Mouse (Mus musculus): Measurements from ENCODE around the gene Ifih1.

Gene Ifih1

DNA sequence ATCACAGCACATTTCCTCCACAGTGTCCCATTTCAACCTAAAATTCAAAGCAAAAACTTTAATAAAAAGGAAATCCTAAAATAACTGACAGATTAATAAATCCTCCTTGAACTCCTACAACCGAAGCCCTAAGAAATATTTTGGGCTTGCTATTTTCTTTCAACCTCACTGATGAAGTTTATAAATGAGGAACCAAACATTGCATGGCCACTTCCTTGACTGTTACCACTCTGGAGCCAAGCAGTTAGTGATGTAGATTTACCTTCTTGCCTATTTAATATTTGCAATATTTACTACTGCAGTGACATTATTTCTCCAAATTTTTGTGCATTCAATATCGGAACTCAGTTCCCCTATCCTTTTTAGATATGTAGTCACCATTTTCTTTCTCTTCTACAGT is 6.2 kb downstream of the Ifih1 start:
- no peak for DNase-seq (ENCODE audit: low spot score in 2 of 2)

DNA sequence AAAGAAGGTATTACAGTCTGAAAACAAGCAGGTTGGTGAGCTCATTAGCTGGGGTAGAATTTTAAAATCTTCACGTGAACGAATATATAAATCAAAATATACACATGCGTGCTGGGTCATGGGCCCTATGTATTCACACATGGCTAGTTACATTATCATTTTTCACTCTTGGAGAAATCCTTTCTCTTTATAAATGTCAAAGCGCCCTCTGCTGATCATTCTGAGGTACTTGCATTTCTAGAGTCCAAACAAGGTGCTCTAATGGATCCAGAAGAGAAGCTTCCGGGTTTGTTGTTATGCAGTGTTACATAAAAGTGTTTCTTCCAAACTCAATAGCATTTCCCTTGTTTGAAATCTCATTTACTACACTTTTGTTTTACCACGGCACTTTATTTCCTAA is 15.6 kb downstream of the Ifih1 start:
- no peak for DNase-seq (ENCODE audit: low spot score in 2 of 2)

DNA sequence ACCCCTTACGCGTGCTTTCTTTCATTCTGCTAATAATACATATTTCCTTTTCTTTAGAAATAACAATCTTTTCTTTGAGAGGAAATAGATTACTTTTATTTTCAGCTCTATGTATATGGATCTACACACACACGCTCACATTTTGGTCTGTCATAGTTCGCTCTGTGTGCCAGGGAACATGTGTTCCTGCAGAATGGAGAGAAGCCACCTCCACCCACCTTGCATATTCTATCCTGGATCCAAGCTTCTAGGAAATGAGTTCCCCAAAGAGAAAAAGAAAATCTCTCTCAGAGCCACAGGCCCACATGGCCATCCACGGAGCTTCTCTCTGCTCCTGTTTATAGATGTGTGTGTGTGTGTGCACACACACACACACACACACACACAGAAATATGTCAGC is 17.7 kb downstream of the Ifih1 start:
- no peak for DNase-seq (ENCODE audit: low spot score in 2 of 2)

DNA sequence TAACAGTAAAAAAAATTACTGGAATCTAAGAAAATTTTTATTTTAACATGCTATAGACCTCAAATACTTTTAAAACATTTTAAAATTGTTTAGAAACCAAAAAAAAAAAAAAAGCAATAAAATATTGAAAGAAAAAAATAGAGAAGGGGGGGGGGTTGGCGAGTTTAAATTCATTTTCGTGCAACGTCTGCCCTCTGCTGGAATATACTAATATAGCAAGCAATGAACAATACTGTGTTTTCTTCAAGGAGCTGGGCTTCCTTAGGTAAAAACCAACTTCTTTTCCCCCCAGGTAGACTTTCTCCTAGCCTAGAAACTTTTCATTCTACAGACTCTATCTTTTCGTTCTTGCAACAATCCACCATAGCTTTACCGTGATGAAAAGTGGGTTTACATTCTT is 18.3 kb downstream of the Ifih1 start:
- DNase-seq (ENCODE audit: low spot score in 2 of 2): no peak

DNA sequence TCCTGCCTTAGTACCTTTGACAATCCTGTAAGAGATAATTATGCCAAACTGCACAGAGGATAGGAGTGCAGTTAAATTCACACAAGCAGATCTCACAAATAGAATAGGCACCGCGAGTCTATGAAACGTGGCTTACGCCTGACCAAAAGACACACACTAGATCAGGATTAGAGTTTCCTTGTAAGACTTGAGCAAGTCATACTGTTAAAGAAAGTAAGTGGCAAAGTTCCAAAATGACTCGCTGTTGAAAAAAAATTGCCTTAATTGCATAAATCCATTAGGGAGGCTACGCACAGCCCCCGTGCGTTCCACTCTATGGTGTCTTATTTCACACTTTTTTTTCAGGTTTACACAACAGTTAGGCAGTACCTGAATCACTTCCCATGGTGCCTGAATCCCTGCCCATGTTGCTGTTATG is 23.0 kb downstream of the Ifih1 start:
- no peak for DNase-seq (ENCODE audit: low spot score in 2 of 2)

DNA sequence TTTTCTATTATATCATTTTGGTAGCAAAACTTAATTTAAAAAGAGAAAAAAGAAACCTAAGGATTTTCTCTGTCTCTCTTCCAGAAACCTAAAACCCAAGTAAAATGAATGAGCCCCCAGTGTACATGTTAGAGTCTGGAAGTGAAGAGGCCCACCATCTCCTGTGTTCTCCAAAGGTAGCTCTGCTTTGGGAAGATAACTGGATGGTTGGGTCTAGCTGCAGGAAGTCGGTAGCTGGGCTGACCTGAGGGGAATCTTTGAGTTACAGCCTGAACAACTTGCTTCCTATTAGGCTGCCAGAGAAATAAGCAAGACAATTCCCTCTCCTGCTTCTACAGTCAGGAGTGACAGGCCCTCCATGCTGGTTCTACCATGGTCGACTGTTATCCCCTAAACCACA is 26.4 kb downstream of the Ifih1 start:
- DNase-seq (ENCODE audit: low spot score in 2 of 2): no peak

DNA sequence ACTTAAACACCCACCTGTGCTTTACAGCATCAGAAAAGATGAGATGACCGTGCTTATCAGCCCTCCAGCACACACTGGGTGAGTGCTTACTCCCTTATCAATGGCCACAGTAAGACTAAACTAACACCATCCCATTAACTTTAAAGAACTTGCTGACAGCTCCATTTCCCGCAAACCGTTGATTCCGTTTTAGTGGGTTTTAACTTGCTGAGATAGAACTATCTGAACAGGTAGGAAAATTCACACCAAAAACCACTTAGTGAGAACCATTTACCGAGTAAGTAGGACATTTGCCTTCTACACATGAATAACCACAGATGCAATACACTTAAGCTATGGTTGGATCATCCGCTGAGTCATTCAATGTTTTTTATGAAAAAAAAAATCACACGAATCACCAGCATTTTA is 27.1 kb downstream of the Ifih1 start:
- DNase-seq (ENCODE audit: low spot score in 2 of 2): no peak

DNA sequence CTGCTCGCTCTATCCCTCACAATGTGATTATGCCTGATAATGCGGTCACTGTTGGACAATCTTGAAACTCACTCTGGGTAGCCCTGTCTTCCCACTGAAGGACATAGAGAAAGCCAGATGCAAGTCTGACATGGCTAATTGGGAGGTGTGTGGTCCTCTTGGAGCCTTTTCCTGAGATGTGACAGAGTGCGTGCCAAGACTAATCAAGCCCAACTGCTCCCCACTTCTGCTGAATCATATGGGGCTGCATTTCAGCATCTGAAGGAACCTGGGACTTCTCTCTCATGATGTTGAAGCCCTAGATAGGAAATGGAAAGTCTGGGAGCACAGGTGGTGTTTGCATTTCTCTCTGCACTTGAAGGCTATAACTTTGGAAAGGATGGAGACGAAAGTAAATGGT is 32.9 kb downstream of the Ifih1 start:
- DNase-seq (ENCODE audit: low spot score in 2 of 2): no peak

DNA sequence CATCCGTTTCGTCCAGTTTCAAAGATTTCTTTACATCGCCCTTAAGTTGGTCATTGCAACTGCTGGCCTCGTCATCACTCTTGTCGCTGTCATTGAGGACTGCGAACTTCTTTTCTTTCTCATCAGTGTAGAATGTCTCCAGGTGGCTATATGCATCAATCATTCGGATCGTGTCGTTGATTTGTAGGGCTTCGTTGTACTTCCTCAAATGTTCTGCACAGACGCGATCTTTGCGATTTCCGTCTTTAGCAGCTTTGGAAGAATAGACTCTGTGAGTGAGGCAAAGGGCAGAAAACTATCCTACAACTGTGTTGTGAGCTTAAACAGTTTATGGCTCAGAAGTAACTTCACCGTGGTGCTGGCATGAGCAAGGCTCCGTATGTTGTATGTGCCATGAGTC is 39.9 kb downstream of the Ifih1 start:
- DNase-seq (ENCODE audit: low spot score in 2 of 2): no peak

DNA sequence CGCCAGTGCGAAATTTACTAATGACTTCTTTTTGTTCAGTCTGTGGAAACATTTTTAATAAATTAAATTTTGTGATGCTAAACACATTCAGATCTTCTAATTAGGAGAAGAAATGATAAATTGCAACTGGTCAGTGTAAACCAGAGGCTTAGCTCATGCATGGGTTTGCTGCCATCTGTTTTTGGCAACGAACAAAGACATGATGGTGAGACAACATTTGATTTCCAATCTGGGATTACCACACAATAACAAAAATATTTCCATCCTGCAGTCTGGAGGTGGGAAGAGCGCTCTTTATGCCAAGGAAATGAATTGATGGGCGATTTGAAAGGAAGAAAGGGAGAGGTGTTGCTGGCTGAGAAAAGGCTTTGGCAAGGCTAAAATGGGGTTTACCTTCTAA is 42.5 kb downstream of the Ifih1 start:
- no peak for DNase-seq (ENCODE audit: low spot score in 2 of 2)

DNA sequence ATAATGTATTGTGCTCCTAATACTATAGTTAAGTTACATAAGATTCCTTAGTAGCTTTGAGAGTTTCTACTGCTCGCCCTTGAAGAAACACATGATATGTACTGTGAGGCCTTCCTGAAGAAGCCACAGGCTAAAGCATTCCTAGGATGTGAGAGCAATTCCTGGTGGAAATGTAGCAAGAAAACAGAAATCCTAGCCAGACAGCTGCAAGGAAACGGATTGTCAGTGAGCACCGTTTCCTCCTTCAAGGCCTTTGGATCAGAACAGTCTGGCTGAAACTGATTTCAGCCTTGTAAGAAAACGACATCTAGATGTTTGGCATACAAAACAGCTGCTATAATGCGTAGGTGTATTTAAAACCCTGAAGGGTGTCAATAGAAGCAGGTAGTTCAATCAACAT is 49.5 kb downstream of the Ifih1 start:
- no peak for DNase-seq (ENCODE audit: low spot score in 2 of 2)

DNA sequence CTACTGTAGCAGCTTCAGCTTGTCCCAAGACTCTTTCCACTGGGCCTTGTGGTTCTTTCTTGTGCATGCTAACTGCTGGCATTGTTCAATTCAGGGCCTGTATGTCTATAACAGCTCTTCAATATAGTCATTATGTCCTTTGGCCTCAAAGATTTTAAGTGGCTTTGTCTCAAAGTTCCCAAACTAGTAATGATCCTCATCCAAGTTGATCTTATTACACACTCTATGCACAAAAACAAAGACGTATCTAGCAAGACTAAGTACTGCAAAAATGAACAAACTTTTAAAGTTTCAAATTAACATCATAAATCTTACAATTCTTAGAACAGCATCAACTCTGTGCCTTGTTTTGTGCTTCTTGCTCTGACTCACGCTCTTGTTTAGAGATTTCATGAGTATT is 51.6 kb downstream of the Ifih1 start:
- no peak for DNase-seq (ENCODE audit: low spot score in 2 of 2)

DNA sequence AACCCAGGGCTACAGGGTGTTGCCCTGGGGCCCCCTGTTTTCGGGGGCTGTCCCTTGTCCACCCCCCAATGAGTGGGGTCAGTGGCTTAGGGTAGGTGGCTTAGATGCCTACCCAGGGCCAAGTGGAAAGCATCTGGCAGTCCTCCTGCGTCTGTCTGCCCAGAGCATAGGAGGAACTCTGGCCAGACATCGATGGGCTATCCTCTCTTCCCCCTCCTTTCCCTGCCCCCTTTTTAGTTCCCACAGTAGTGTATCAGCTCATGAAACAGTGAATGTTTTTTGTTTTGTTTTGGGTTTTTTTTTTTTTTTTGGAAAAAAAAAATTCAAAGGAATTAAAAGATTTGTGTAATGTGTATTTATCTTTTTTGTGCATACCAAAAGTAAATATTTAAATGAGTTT is 54.5 kb downstream of the Ifih1 start:
- DNase-seq (ENCODE audit: low spot score in 2 of 2): no peak

DNA sequence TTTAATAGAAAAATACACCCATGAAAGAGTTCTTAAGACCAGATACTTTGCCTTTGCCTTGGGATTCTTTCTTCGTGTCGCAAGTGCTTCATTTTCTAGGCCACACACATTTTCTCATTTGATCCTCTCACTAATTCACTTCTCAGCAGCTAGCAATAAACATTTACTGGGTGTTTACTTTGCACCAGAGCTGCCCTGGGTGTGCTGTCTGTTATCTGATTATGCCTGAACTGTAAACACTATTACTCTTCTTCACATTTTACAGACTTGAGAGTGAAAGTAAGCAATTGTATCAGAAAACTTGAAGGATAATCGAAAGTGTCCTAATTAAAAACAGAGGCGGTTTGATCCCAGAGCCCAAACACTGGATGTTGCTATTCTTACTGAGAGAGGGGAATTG is 56.7 kb downstream of the Ifih1 start:
- DNase-seq (ENCODE audit: low spot score in 2 of 2): no peak

DNA sequence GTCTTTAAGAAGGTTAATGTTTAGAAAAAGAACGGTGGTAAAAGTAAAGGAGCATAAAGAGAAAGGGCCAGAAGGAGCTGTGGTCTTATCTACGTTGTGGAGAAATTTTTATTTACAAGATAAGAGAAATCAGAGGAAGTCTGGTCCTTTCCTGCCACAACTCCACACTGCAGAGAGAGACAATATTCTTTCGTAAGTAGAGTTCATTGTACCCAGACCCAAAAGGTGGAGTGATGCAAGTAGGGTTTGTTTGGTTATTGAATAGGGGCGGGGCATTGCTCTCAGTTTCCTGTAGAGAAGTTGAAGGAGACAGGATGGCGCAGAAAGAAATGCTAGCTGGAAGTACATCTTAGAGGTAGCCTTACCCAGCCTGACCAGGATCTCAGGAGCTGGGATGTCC is 60.3 kb downstream of the Ifih1 start:
- no peak for DNase-seq (ENCODE audit: low spot score in 2 of 2)

DNA sequence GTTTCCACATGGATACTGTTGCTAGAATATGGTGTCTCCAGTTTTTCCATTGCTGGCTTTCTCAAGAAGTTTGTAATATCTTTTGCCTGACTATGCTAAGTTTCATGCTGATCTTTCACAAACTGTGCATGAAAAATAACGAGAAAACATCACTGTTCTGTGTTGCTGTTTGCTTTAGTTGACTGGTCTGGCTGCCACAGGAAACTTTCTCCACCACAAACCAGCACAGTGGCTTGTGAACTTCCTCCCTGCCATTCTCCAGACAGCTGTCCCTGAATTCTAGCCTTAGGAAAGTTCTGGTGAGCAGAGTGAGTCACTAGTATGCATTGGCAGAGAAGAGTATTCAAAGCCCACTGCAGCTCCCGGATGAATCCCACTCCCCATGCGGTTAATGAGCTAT is 71.1 kb downstream of the Ifih1 start:
- no peak for DNase-seq (ENCODE audit: low spot score in 2 of 2)

DNA sequence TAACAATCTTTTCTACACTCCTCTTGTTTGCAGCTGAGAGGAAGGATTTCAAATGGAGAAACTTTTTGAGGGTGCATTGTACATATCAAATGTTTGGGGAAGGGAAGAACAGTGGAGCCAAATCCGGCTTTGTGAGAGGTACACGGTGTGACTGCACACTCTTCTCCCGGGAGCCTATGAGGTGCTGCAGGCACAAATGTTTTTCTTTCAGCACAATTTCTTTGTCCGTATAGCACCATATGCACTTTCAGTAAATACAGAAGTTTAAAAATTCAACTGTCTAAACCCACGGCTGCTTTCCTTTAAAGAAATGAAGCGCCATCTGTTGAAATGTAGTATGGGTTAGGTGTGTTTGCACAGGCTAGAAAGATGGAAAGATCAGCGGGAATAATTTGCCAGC is 71.8 kb downstream of the Ifih1 start:
- no peak for DNase-seq (ENCODE audit: low spot score in 2 of 2)

DNA sequence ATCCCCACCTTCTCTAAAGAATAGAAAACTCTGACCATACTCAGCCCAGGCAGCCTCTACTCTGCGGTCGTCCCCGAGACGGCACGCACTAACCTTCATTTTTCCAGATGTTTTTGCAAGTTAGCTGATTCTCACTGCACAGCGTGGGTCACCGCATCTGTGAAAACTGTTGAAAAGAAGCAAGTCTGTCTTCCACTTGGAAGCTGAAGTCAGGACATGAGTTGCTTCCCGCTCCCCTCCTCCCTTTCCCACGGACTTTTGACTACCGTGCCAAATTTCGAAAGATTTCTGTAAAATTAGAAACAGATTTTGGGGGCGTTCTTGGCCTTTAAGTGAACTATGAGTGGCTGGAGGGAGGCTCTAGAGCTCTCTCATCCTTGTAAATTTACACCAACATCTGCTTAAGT is 72.3 kb downstream of the Ifih1 start, which contains the start of gene Fap:
Gene Fap (minus strand): TSS at position 323 of the 407 bp plus-strand sequence.
- DNase-seq (ENCODE audit: low spot score in 2 of 2): no peak

DNA sequence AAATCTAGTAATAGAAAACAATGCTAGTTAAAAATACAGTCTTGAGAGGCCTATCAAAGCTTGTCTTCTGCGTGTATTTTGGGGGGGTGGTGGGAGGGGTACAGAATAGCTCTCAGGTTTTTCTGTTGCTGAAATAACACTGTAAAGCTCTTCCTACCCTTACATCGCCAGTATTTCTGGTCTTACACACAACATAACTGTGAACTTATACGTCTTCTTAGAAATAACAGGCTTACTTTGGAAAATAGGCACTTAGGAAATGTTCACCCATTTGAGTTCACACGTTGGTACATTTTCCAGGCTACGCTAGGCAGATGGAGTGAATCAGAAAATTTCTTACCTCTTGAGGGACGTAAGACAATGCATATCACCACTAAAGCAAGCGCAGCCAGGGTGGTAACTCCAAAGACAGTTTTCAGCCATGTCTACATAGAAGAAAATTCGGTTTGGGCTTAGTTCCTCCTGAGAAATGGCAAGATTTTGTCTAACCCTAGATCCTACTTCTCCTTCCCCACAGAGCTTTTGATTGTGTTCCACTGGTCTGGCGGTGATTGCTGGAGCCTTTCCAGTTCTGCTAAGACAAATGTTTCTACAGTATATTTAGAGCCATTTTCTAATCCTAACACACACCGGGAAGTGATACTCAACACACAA is 72.8 kb downstream of the Ifih1 start:
- no peak for DNase-seq (ENCODE audit: low spot score in 2 of 2)

DNA sequence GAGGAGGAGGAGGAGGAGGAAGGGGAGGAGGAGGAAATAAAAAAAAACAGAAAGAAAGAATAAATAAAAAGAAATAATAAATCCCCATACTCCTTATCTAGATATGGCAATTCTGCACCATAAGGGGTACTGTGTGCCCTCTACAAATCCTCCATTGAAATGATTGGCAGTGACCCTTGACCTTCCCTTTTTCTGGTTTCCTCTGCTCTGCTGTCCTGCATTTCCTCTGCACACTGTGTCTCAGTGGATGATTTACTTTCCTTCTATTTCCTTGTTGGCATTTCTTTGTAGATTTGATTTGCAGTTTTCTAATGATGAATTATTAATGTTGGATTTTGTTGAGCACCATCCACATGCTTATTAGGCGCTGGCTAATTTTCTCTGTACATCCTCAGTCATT is 81.4 kb downstream of the Ifih1 start:
- DNase-seq (ENCODE audit: low spot score in 2 of 2): no peak

DNA sequence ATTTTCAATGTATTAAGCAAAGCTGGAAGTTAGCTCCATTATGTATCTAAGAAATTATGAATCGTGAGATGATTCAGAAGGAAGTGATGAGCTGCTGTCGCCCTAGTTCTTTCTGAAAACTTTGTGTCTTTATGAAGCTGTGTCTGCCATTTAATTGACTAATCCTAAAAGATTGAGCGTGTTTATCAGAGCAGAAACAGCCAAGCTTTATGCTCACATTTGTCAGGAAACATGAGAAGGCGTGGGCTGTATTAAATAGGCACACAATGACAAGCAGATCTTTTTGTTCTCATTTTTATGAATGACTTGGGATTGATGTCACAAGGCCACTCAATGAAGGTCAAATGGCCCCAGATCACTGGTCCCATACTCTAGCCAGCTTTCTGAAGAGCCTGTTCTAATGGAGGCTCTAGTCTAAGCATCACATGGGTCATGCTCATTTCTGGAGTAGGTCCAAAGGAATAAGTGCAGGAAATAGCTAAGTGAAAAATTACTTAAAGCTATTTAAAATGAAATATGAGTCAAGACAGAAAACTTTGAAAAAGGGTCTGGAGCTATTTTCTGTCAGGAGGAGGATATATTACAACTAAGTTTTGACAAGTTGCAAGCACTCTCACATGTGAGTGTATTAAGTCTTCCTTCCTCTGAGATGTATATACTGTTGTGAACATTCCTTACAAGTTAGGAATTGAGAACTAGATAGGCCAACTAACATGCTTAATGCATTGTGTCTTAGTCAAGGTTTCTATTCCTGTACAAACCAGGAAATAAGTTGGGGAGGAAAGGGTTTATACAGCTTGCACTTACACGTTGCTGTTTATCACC is 83.2 kb downstream of the Ifih1 start:
- DNase-seq (ENCODE audit: low spot score in 2 of 2): no peak

DNA sequence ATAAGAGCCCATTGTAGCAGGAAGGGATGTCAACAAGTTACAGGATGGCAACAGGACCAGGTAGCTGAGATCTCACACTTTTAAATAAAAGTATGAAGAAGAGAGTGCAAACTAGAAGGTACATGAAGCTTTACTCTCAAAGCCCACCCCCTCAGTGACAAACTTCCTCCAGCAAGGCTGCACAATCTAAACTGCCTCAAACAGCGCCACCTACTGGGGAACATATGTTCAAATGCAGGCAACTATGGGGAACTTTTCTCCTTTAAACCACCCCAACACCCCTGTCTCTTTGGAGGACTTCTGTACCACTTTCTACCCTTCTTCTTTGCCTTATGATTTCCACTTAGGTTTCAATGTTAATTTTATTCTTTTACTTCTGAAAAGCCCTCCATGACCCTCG is 88.6 kb downstream of the Ifih1 start:
- DNase-seq (ENCODE audit: low spot score in 2 of 2): no peak

DNA sequence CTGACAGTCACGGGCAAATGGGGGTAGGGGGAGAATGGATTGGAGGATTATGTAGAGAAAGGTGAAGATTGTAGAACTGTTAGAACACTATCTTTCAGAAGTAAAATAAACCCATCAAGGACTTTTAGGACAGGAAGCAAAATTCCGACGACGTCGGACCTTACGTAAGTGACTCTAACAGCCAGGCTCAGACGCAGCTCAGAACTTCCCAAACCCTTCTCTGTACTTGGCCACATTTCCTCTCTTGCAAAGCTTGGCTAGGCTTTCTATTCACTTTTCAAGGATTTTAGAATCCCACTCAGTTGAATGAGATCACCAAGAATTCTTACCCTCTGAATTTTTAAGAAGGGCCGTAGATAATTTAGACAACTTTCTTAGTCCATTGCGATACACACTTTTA is 89.7 kb downstream of the Ifih1 start:
- no peak for DNase-seq (ENCODE audit: low spot score in 2 of 2)

DNA sequence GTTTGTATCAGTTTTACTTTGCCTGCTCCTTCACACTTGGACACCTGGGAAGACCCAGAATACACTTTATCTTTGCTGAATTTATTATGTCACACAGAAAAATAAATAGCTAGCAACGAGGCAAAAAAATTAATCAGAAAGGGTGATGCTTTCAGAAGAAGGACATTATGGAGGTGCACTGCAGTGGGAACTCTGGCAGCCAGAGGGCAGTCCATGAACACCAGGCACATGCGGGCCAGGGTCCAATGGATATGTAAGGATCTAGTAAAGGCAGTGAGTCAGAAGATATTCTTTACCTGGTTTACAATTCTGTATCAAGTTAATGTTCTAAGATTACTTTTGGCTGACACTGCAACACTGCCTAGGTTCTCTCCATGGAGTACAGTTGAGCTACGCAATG is 96.4 kb downstream of the Ifih1 start:
- DNase-seq (ENCODE audit: low spot score in 2 of 2): no peak

Measured in cerebellum, postnatal 4 days (tissue).